Mouse (Mus musculus) liver, postnatal 0 days (tissue): Measurements from ENCODE around the gene Smim14.

Source experiments
- CTCF ChIP-seq: sonication (generic); IDR thresholded peaks from 2 replicates; pipeline ENCODE4 v1.5.1; 2016; ENCODE audit warnings: antibody characterized with exemption, low read depth
- EP300 ChIP-seq: IDR thresholded peaks from 2 replicates; pipeline ENCODE4 v1.6.1; 2016; ENCODE audit warnings: antibody characterized with exemption, low read depth, mild to moderate bottlenecking

GRCm38 (mm10) chr5:65479681-65480445 lies 57.1 kb downstream of the Smim14 start:
- no peak for TF ChIP-seq CTCF
- TF ChIP-seq EP300: peak; percentile 35; the same call in 1 of the 2 replicates
